Mouse (Mus musculus): ENCODE data around the gene Cacng7. TPM values are rescaled to one million over a fixed set of nuclear protein-coding genes. Genes with fewer than 3 reads are reported as not detected.

The Cacng7 gene
- total RNA-seq, 2 experiments from 2014 or later = 3.5 to 4.3 TPM

GRCm38 (mm10) chr7:3301628-3302555 is 30.9 kb upstream of the Cacng7 start:
- intact Hi-C loops (cut with DNase I) = loop anchor here (2.0 to 5.0 kb wide), 3 partner anchors 35 to 80 kb away; no protein-coding TSS in a partner anchor
- peak; percentile 17 for DNase-seq (ENCODE audit: low spot score)

- intact Hi-C loops (cut with DNase I) = loop anchor here (2.0 to 5.0 kb wide), 3 partner anchors 35 to 80 kb away; no protein-coding TSS in a partner anchor
- DNase-seq (ENCODE audit: low spot score) = no peak
These were observed 30.0 kb upstream of the Cacng7 start for GRCm38 (mm10) chr7:3302556-3303275.

- intact Hi-C loops (cut with DNase I) = loop anchor here (2.0 to 5.0 kb wide), 3 partner anchors 36 to 81 kb away; no protein-coding TSS in a partner anchor
- DNase-seq (ENCODE audit: low spot score) = no peak
These were observed 29.4 kb upstream of the Cacng7 start for GRCm38 (mm10) chr7:3303276-3303781.

- intact Hi-C loops (cut with DNase I) = loop anchor here (2.0 to 5.0 kb wide), 3 partner anchors 36 to 81 kb away; no protein-coding TSS in a partner anchor
- DNase-seq (ENCODE audit: low spot score) = no peak
These were observed 29.0 kb upstream of the Cacng7 start for GRCm38 (mm10) chr7:3303789-3304188.

GRCm38 (mm10) chr7:3304298-3304697 is 28.5 kb upstream of the Cacng7 start:
- DNase-seq (ENCODE audit: low spot score) = no peak
- intact Hi-C loops (cut with DNase I) = loop anchor here (5.0 kb wide), 2 partner anchors 37 to 82 kb away; no protein-coding TSS in a partner anchor

GRCm38 (mm10) chr7:3306400-3306799 is 26.4 kb upstream of the Cacng7 start:
- no peak for DNase-seq (ENCODE audit: low spot score)
- intact Hi-C loops (cut with DNase I) = no loop called here

GRCm38 (mm10) chr7:3308646-3309045 is 24.1 kb upstream of the Cacng7 start:
- no peak for DNase-seq (ENCODE audit: low spot score)
- intact Hi-C loops (cut with DNase I) = no loop called here

- intact Hi-C loops (cut with DNase I) = no loop called here
- DNase-seq (ENCODE audit: low spot score) = no peak
These were observed 22.5 kb upstream of the Cacng7 start for GRCm38 (mm10) chr7:3310233-3310632.

- DNase-seq (ENCODE audit: low spot score) = no peak
- intact Hi-C loops (cut with DNase I) = no loop called here
These were observed 19.2 kb upstream of the Cacng7 start for GRCm38 (mm10) chr7:3313571-3313970.

GRCm38 (mm10) chr7:3314121-3314520 is 18.6 kb upstream of the Cacng7 start:
- DNase-seq (ENCODE audit: low spot score) = no peak
- intact Hi-C loops (cut with DNase I) = no loop called here

GRCm38 (mm10) chr7:3317704-3318103 is 15.1 kb upstream of the Cacng7 start:
- intact Hi-C loops (cut with DNase I) = no loop called here

GRCm38 (mm10) chr7:3320856-3321255 is 11.9 kb upstream of the Cacng7 start:
- no peak for DNase-seq (ENCODE audit: low spot score)
- intact Hi-C loops (cut with DNase I) = no loop called here

More at GRCm38 (mm10) chr7:3317704-3318103, 15.1 kb upstream of the Cacng7 start:
- no peak for DNase-seq (ENCODE audit: low spot score)

GRCm38 (mm10) chr7:3323826-3324225 is 8.9 kb upstream of the Cacng7 start:
- intact Hi-C loops (cut with DNase I) = no loop called here
- DNase-seq (ENCODE audit: low spot score) = no peak

- no peak for DNase-seq (ENCODE audit: low spot score)
- intact Hi-C loops (cut with DNase I) = no loop called here
These were observed 4.8 kb upstream of the Cacng7 start for GRCm38 (mm10) chr7:3327961-3328360.

- peak; percentile 44 for DNase-seq (ENCODE audit: low spot score)
- intact Hi-C loops (cut with DNase I) = loop anchor here (2.0 kb wide), 1 partner anchor 119 kb away; no protein-coding TSS in a partner anchor
These were observed 2.8 kb upstream of the Cacng7 start for GRCm38 (mm10) chr7:3329776-3330546.

GRCm38 (mm10) chr7:3331171-3331570 is 1.6 kb upstream of the Cacng7 start:
- intact Hi-C loops (cut with DNase I) = loop anchor here (2.0 kb wide), 1 partner anchor 118 kb away; no protein-coding TSS in a partner anchor
- no peak for DNase-seq (ENCODE audit: low spot score)

- intact Hi-C loops (cut with DNase I) = loop anchor here (2.0 kb wide), 1 partner anchor 117 kb away; no protein-coding TSS in a partner anchor
- DNase-seq (ENCODE audit: low spot score) = peak; percentile 45
These were observed 1.1 kb upstream of the Cacng7 start for GRCm38 (mm10) chr7:3331581-3332223.

GRCm38 (mm10) chr7:3332224-3332615 is 535 bp upstream of the Cacng7 start:
- intact Hi-C loops (cut with DNase I) = no loop called here
- DNase-seq (ENCODE audit: low spot score) = no peak

- intact Hi-C loops (cut with DNase I) = no loop called here
- no peak for DNase-seq (ENCODE audit: low spot score)
These were observed 787 bp downstream of the Cacng7 start for GRCm38 (mm10) chr7:3333542-3333941.
